Mouse (Mus musculus): ENCODE results near the gene Slc18b1.
A peak's percentile ranks its signal among the peaks of the same experiment; 100 is the strongest.
"Not testable (repeated sequence)": the region's sequence is repeated elsewhere in the genome, so short reads cannot be mapped to it uniquely, and the experiment has no call there.

Slc18b1 gene

GRCm38 (mm10) chr10:23796551-23797503 is at the start of gene Slc18b1:
Gene Slc18b1 (plus strand): TSS chr10:23796986.
- DNase-seq, result peak; percentile 58

DNA sequence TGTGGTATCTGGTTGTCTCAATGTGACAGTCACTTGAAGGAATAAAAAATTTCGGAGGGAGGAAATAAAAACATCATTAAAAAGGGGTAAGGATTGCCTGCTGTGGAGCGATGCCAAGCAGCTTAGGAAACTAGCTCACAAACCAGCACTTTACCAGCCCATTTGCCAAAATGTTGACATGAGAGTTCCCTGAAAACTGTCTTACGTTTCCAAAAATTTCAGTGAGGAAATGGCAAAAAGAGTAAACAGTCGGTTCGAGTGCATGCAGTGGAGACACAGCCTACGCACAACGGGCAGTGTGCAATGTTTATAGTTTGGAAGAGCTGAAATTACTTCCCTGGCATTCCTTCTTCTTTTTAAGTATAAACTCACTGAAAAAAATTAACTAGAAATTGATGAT is 42.6 kb upstream of the Slc18b1 start:
- no peak for DNase-seq

DNA sequence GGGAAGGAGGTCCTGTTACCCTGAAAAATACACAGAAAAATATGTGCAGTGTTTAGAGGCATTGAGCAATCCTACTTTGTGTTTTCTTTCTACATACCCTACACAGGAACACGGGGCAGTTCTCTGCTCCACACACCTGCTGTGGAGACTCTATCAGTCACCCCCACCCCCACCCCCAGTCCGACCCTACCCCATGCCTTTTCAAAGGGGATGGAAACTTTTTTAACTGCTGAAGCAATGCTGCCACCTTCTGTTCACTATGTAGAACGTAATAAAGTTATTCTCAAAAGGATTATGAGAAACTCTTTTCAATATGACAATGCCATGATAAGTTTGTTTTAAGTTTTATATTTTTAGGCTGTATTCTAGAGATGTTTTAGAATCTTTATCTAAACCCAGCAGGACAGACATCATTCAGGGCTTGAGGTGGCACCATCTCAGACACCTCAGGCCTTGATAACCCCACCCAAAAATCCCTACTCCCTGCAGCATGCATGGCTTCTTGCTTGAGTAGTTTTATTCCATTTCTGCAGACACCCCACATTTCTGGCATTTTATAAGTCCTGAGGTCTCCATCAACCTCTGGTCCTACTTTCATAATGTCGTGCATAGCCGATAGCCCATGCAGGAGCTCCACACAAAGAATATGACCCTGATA is 19.4 kb upstream of the Slc18b1 start:
- no peak for DNase-seq

GRCm38 (mm10) chr10:23780539-23781275 is 16.1 kb upstream of the Slc18b1 start:
- DNase-seq, result no peak

DNA sequence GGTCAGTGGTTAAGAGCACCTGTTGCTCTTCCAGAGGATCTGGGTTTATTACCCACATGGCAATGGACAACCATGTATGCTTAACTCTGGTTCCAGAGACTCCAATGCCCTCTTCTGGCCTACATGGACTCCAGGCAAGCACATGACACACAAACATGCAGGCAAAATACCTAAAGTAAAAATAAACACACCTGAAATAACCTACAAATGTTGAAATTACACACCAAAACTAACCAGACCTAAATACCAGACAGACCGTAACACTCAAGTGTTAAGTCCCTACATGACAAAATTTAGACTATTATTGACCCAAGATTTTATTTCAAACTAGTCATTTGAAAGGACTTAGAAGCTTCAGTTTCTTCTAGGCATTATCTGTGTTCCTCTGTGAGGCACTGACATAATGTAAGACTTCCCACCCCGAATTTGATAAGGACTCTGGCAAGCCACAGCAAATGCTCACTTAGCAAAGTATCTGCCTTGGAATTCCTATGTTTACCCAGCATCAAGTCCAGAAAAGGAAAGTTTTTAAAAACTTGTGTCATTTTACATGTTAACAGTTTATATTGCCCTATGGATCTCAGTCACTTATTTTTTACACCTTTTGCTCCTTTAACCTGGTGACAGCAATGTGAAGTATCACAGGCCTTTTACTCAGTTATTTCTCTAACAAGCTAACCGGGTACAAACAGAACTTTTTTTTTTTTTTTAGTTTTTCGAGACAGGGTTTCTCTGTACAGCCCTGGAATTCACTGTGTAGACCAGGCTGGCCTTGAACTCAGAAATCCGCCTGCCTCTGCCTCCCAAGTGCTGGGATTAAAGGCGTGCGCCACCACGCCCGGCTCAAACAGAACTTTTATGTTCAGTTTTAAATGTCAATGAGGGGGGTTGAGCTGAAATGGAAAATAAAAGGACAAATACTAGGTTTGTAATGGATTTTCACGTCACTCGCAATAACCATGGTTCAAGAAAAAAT is 14.7 kb upstream of the Slc18b1 start:
- no peak for DNase-seq

DNA sequence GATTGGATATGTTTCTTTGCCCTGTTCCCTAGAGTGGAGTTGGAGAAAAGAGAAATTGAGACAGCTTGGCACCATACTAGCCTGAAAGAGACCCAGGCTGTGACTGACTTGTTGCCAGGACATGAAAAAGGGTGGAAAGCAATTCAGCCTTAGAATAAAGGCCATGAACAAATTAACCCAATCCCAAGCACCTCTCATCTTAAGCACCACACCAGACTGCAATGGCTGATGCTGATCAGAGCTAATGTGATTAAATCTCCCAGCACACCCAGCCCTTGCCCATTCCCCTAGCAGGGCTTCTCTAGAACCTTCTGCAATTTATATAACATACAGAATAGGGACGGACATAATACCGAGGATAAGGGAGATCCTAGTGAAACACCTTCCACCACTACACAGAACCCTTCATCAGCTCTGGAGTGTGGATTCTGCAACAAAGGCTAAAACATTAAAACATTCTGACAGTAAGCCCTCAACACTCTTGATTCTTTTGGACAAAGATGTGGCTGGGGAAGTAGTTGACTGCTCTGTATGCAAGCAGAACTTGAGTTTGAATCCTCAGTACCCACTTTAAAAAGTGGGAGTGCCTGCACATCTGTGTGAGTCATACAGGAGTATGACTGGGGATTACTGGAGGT is 13.8 kb upstream of the Slc18b1 start:
- no peak for DNase-seq

DNA sequence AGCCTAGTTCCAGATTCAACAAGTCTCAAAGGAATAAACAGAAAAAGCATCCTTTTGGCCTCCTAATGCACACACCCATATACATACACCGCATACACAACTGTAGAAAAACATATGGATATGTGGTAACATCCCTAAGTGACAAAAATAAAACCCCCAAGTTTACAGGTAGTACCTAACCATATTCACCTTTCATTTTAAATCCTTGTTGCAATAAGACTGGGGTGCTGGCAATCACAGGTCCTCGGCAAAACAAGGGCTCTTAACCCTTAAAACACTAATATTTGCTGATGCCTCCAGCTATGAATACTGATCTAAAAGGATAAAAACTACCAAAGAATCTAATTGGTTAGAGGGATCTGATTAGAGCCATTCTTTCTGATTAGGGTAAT is 13.3 kb upstream of the Slc18b1 start:
- no peak for DNase-seq

DNA sequence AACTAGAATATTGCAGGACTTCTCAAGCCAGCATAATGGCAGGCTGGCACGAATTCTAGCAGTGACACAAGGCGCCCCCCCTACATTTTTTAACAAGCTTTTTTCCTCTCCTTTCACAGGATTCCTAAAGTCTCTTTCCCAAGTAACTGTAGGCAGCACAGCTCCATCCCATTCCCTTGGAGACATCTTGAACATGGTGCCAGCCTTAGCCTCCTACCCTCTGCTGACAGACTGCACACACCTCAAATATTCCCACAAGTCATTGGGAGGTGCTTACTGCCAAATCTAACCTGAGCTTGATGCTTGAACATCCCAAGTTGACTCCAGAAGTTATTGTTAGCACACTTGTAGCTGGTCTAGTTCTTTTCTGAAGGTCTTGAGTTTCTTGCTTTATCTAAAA is 12.7 kb upstream of the Slc18b1 start:
- DNase-seq, result no peak

DNA sequence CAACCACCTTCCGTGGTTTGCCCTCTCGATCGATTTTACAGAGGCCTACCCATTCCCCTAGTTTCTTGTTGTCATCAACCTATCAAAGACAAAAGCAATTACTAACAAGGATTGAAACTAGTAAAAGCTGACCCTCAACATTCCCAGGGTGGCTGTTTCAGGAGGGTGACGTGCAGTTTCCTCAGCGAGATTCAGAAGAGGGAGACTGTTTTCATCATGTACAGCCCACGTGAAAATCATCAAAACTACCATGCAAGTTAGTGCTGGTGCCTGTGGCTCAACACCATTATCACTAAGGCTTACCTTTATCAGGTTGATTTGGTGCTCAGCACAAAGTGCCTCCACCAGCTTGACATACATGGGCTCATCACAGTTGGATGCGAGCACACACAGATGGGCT is 11.2 kb upstream of the Slc18b1 start:
- not testable (repeated sequence) for DNase-seq

- DNase-seq, result no peak
Measured at GRCm38 (mm10) chr10:23786040-23786439, 10.7 kb upstream of the Slc18b1 start.

DNA sequence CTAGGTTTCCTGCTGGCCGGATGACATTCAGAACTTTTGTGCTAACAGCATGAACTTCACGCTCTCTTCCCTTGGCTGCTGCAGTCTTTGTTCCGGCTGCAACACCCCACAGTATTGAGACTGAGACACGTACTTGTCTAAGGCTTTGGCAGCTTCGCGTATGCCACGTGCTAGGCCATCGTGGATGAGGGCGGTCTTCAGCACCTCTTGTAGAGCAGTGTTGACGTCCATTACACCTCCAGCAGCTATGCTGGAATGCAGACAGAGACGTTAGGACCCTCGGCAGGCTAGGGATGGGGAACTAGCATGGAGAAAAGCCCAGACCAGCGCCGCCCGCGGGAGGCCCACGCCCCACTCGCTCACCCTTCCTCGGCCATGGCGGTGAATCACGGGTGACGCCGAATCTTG is 10.2 kb upstream of the Slc18b1 start:
- DNase-seq, result not testable (repeated sequence)

GRCm38 (mm10) chr10:23787062-23787821 is 9.5 kb upstream of the Slc18b1 start, which contains the start of gene Rps12:
Gene Rps12 (minus strand): TSS chr10:23787275.
- DNase-seq, result peak; percentile 98

GRCm38 (mm10) chr10:23788056-23788600 is 8.7 kb upstream of the Slc18b1 start:
- DNase-seq, result no peak

DNA sequence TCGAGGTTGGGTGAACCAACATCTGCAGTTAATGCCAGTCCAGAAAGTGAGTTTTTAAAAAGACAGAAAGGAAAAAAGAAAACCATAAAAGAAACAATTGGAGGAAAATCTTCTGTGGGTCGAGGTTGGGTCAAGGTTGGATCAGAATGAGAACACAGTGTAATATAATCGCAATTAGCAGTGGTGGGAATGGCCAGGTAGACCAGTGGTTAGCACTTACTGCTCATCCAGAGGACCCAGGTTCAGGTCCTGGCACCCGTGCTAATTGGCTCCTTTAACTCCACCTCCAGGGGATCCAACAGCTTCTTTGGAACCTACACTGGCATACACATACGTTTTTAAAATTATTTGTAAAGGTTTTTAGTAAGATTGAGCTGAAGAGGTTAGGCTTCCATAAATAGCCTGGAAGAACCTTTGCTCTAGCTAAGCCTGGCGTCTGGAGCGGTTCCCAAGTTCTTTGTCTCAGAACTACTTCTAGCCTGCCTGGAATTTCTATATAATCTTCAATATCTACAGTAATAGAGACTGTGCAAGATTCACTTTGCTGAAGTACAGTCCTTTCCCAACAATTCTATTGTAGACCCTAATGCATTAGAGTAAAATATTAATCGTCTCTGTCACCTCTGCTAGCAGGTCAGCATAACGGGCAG is 790 bp upstream of the Slc18b1 start:
- DNase-seq, result no peak

DNA sequence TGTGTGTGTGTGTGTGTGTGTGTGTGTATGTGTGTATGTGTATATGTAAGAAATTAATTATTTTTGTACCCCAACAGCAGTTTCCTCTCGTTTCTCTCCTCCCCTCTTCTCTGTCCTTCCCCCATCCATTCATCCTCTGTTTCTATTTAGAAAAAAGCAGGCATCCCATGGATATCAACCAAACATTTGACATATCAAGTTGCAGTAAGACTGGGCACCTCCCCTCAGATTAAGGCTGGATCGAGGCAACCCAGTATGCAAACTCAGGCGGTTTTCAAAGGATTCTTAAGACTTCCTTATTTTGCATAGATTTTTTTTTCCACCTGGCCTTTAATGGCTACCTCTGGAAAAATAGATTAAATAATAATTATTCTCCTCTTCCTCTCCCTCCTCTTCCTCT is 820 bp downstream of the Slc18b1 start:
- no peak for DNase-seq

- no peak for DNase-seq
Measured at GRCm38 (mm10) chr10:23798142-23798541, 1.4 kb downstream of the Slc18b1 start.

- DNase-seq, result no peak
Measured at GRCm38 (mm10) chr10:23799933-23800332, 3.1 kb downstream of the Slc18b1 start.

GRCm38 (mm10) chr10:23802911-23803310 is 6.1 kb downstream of the Slc18b1 start:
- DNase-seq, result no peak

GRCm38 (mm10) chr10:23804665-23805064 is 7.9 kb downstream of the Slc18b1 start:
- DNase-seq, result no peak

DNA sequence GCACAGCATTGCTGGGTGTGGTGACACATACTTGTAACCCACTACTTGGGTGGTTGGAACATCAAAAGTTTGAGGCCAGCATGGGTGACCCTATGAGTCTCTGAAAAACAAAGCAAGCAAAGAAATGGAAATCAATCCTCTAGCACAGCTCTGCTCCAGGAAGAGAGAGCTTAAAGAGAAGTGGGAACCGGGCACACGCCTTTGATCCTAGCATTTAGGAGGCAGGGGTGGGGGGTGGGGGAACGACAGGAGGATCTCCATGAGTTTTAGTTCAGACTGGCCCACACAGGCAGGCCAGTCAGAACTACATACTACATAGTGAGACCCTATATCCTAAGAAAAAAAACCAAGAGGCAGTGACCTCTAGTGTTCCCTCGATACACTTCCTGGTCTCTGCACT is 9.4 kb downstream of the Slc18b1 start:
- no peak for DNase-seq
